Mouse (Mus musculus) heart, postnatal 0 days (tissue): ENCODE results near the gene Acer2. TPM values are rescaled to one million over a fixed set of nuclear protein-coding genes. Genes with fewer than 3 reads are reported as not detected.

ENCODE experiments used
- ATAC-seq: fragments of 200-750 bp; cut with Nextera tagmentation; 2 replicates; pipeline ENCODE4 v1.8.0; 2017; ENCODE audit warnings: low read depth, moderate number of reproducible peaks, moderate library complexity; ENCODE audit not compliant: insufficient read depth
- DNase-seq: peaks from one replicate; pipeline ENCODE4 v3.0.0-alpha.2; 2016; ENCODE audit warnings: low spot score
- H3K27ac ChIP-seq: fragments of 300-500 bp; sonication (generic); 2 replicates; pipeline ENCODE4 v1.5.1; 2014; ENCODE audit warnings: low read depth, mild to moderate bottlenecking
- H3K27me3 ChIP-seq: fragments of 300-500 bp; sonication (generic); 2 replicates; pipeline ENCODE4 v1.6.1; 2014; ENCODE audit warnings: low read length, mixed read lengths; ENCODE audit not compliant: control insufficient read depth, insufficient read depth
- H3K36me3 ChIP-seq: fragments of 300-500 bp; sonication (generic); replicated peaks from 2 replicates; pipeline ENCODE4 v1.6.1; 2014; ENCODE audit warnings: low read length, mixed read lengths; ENCODE audit not compliant: control insufficient read depth, insufficient read depth
- H3K4me1 ChIP-seq: fragments of 300-500 bp; sonication (generic); 2 replicates; pipeline ENCODE4 v1.6.1; 2014; ENCODE audit warnings: antibody characterized with exemption; ENCODE audit not compliant: control insufficient read depth, insufficient read depth
- H3K4me2 ChIP-seq: fragments of 300-500 bp; sonication (generic); 2 replicates; pipeline ENCODE4 v1.6.1; 2014; ENCODE audit warnings: low read depth, mild to moderate bottlenecking, low read length, moderate library complexity
- H3K4me3 ChIP-seq: fragments of 300-500 bp; sonication (generic); 2 replicates; pipeline ENCODE4 v1.5.1; 2014; ENCODE audit warnings: low read depth, low read length
- H3K9ac ChIP-seq: fragments of 300-500 bp; sonication (generic); replicated peaks from 2 replicates; pipeline ENCODE4 v1.6.1; 2014; ENCODE audit warnings: low read depth, low read length, mixed read lengths
- H3K9me3 ChIP-seq: fragments of 300-500 bp; sonication (generic); replicated peaks from 2 replicates; pipeline ENCODE4 v1.6.1; 2016; ENCODE audit warnings: low read length; ENCODE audit not compliant: control insufficient read depth
- CTCF ChIP-seq: IDR thresholded peaks from 2 replicates; pipeline ENCODE4 v1.5.1; 2016; ENCODE audit warnings: antibody characterized with exemption, control low read depth, low read depth
- EP300 ChIP-seq: IDR thresholded peaks from 2 replicates; pipeline ENCODE4 v1.6.1; 2016; ENCODE audit warnings: antibody characterized with exemption, low read depth
- WGBS: fragments of 180-500 bp; shearing (Covaris S2); extraction: QIAGEN DNeasy Blood & Tissue Kit; methylation state at CpG from one replicate; pipeline ENCODE4 v1.1.7; 2014; 5-methylcytosine and 5-hydroxymethylcytosine counted together
- polyA plus RNA-seq: library from polyadenylated mRNA; unstranded; fragments of >200 nt; fragmentation: Nextera tagmentation; extraction: Ambion mirVana; gene quantifications from 2 replicates; pipeline ENCODE4 v1.2.1, GENCODE M21; 2015
- total RNA-seq: library from RNA; depleted of rRNA; stranded (reverse); fragments of >200 nt; gene quantifications from 2 replicates; pipeline ENCODE4 v1.2.3, GENCODE M21; 2014; ENCODE audit warnings: low replicate concordance

Gene Acer2
- total and polyA plus RNA-seq, 2 experiments from 2014 or later, result 23.4 to 71.1 TPM

DNA sequence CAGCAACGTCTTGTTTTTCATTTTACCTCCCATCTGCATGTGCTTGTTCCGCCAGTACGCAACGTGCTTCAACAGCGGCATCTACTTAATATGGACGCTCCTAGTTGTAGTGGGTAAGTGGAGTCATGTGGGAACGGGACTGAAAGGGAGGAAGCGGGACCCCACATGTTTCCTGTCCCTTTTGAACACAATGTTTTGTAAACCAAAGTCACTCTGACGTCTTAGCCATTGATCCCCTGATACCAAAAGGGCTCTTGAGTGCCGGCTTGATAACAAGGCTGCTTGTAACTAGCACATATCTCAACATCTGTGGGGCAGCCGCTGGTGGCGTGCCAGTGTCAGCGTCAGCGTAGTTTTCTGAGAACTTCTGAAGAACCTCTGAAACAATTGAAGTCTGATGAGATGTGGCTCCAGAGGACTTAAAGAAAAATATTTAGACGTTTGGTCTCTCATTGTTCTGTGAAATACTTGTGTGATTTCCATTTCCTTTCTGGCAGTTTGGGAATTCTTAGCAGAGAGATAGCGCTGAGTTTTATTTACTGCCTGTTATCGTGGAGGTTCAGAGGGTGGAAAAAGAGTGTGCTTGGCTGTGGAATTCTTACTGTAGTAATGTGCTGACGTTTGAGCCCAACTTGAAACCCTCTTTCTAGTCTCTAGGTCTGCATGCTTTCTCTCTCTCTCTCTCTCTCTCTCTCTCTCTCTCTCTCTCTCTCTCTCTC is 12.1 kb downstream of the Acer2 start:
- TF ChIP-seq EP300 (peak; percentile 94), CTCF (no peak)
- ATAC-seq (peak; percentile 72), DNase-seq (peak; percentile 86)
- Histone ChIP-seq H3K27ac (peak overlapping the region; percentile 74), H3K4me2 (peak overlapping the region; percentile 74), H3K9me3 (no peaks in the 10 kb centered on the region), H3K4me1 (peaks cover 3% of the 10 kb centered on the region; the same call in 1 of the 2 replicates), H3K36me3 (0 out of 2 replicates have a peak, but pooled peaks cover 9% of the 10 kb centered on the region), H3K9ac (peak overlapping the region; percentile 49), H3K27me3 (no peaks in the 10 kb centered on the region), H3K4me3 (peak overlapping the region; percentile 48)
- WGBS, result 5% methylated on average over 18 of the region's 18 CpGs

DNA sequence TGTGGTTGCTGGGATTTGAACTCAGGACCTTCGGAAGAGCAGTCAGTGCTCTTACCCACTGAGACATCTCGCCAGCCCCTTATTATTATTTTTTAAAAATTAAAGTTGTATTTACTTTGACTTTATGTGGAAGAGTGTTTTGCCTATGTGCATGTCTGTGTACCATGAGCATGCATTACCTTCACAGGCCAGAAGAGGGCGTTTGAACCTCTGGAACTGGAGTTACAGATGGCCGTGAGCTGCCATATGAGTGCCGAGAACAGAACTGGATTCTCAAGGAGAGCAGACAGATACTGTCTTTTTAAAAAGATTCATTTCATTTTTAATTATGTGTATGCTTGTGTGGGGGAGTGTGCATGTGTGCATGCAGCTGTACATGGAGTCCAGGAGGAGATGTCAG is 13.7 kb downstream of the Acer2 start:
- Histone ChIP-seq H3K9me3 (no peaks in the 10 kb centered on the region), H3K4me2 (no peak overlapping the region), H3K27me3 (no peaks in the 10 kb centered on the region), H3K27ac (no peak overlapping the region), H3K36me3 (0 out of 2 replicates have a peak, but pooled peaks cover 9% of the 10 kb centered on the region), H3K9ac (no peak overlapping the region), H3K4me1 (no peaks in the 10 kb centered on the region), H3K4me3 (no peak overlapping the region)
- 73% methylated on average over 5 of the region's 5 CpGs for WGBS
- DNase-seq (no peak), ATAC-seq (no peak)
- TF ChIP-seq EP300 (no peak), CTCF (peak; percentile 30)

DNA sequence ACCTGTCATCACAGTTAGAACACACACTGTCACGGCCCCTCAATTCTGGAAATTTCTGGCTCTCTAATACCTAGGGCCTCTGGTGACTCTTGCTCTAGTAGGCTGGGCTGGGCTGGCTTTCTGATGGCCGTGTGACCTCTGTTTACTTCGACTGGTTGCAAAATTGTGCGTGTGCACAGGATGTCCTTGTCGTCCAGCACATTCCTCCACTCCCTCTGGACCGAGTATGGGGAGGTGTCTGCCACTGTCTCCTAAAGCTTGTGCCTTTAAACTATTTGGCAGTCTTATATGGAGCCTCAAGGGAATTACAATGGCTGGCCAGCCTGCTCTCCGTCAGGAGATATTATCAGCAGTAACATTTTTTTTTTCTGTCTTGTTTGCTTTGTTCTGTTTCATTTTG is 23.2 kb downstream of the Acer2 start:
- no peaks in the 10 kb centered on the region for H3K9me3 ChIP-seq
- H3K27me3 ChIP-seq, result no peaks in the 10 kb centered on the region
- ATAC-seq (0 out of 2 replicates have a peak, but pooled peaks have one; percentile 34), DNase-seq (no peak)
- WGBS, result 50% methylated on average over 7 of the region's 7 CpGs
- peak overlapping the region; percentile 8 for H3K27ac ChIP-seq
- no peak overlapping the region for H3K4me2 ChIP-seq
- TF ChIP-seq CTCF (no peak), EP300 (0 out of 2 replicates have a peak, but pooled peaks have one; percentile 45)
- H3K36me3 ChIP-seq, result 0 out of 2 replicates have a peak, but pooled peaks cover 3% of the 10 kb centered on the region
- H3K4me1 ChIP-seq, result no peaks in the 10 kb centered on the region
- H3K4me3 ChIP-seq, result no peak overlapping the region
- no peak overlapping the region for H3K9ac ChIP-seq

DNA sequence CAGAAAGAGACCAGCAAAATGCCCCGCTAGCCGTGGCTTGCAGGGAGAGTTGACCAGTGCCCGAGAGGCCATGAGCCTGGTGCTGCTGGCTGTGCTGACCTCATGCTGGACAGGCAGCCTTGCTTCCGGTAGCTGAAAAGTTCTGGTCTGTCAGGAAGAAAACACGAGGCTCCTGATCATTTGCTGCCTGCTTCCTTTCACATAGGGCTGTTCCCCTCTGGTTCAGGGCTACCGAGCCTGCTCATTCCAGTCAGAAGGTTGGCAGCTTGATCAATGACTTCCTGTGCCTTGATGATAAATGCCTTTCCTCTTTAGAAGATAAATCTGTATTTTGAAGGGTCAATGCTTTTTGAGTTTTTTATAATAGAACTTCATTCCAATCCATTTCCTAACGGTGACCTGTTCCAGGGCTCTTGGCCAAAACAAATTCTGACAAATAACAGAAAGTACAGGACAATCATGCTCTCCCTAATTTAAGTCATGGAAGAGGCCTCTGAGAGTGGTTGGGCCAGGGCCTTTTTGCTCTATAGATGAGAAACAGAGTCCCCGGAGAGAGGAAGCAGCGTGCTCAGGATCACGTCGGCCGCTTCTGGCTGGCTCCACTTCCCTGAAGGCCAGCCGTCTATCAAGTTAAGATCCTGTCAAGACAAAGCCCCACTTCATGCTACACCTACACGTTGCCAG is 24.7 kb downstream of the Acer2 start:
- 42% methylated on average over 14 of the region's 14 CpGs for WGBS

DNA sequence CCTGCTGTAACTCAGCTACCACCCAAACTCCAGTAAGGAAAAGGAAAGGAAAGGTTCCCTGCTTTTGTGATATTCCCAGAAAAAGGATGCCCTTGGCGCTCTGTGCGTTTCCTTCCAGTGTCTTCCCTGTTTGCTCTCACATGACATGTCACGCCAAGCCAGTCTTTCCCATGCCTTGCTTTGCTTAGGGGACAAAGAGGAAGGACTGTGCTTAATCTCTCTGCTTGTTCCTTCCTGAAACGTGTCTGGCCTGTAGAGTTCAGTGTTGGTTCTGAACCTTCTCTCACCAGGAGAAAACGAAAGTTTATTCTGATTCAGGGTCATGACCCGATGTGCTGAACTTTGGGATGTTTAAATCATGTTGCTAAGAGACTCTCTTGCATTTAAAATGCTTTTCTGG is 28.2 kb downstream of the Acer2 start:
- Histone ChIP-seq H3K27ac (peak overlapping the region; percentile 59), H3K9me3 (no peaks in the 10 kb centered on the region), H3K4me1 (no peaks in the 10 kb centered on the region), H3K27me3 (no peaks in the 10 kb centered on the region), H3K36me3 (0 out of 2 replicates have a peak, but pooled peaks cover 3% of the 10 kb centered on the region), H3K4me3 (no peak overlapping the region), H3K4me2 (no peak overlapping the region), H3K9ac (no peak overlapping the region)
- DNase-seq (peak; percentile 68), ATAC-seq (peak; percentile 72)
- WGBS, result 55% methylated on average over 6 of the region's 6 CpGs
- TF ChIP-seq EP300, result peak; percentile 36; the same call in 1 of the 2 replicates
- no peak for TF ChIP-seq CTCF

More for the DNA sequence above, 24.7 kb downstream of the Acer2 start:
- H3K9me3 ChIP-seq, result no peaks in the 10 kb centered on the region
- no peak overlapping the region for H3K4me2 ChIP-seq
- no peak overlapping the region for H3K9ac ChIP-seq
- H3K27me3 ChIP-seq, result no peaks in the 10 kb centered on the region
- 0 out of 2 replicates have a peak, but pooled peaks cover 3% of the 10 kb centered on the region for H3K36me3 ChIP-seq
- DNase-seq (peak; percentile 74), ATAC-seq (peak; percentile 74)
- TF ChIP-seq CTCF (no peak), EP300 (peak; percentile 56)
- H3K27ac ChIP-seq, result peak overlapping the region; percentile 76
- no peak overlapping the region for H3K4me3 ChIP-seq
- H3K4me1 ChIP-seq, result no peaks in the 10 kb centered on the region
